Mouse (Mus musculus) B cell, adult 2 months (primary cell): ENCODE measurements around the gene AW822073.
"Not testable (repeated sequence)": the region's sequence is repeated elsewhere in the genome, so short reads cannot be mapped to it uniquely, and the experiment has no call there.

ENCODE experiments used
- DNase-seq, 2 experiments: peaks; one replicate each; pipeline ENCODE4 v3.0.0; 2022

Gene AW822073

DNA sequence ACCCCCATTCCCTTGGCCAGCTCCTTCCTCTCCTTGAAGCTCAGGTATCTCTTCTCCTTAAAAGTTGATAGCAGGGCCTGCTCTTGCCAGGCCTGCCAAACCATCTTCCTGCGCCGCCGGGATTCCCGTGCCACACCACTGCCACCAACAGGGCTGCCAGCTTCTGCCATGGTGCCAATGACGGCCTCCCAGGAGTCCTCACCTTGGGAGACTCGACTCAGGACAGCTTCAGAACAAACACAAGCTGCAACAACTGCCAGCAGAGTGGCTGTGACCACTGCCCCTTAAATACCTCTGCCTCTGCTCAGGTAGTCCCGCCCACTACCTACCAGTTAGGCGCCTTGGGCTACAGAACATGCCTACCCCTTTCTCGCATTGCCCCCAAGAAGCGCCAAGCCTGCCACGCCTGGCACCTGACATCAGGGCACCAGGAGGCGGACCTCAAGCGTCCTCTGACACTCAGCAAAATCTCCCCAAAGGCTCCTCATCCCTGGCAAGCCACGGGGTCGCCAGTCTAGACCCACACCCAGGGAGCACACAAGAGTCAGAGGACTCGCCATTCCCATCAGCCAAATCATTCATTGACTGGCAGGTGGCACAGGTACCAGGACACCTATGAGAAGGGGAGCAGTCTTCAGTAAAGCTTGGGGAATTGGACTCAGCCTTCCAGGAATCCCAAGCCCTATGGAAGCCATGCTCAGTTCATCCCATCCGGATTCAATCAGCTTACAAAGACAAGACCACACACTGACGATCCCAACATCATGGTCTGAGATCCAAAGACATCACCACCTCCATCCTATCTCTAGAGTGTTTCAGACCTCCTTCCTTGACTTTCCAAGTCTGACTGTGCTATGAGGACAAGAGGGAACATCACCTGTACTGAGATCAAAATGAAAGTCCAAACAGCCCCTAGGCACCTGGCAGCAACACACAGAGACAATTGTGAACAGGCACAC, at the start of gene AW822073:
Gene AW822073, minus strand, starts transcription at position 104 of the 959 bp plus-strand sequence.
- DNase-seq: not testable (repeated sequence)

GRCm38 (mm10) chr10:58258466-58258865, 33.7 kb upstream of the AW822073 start:
- DNase-seq: peak in 1 of 2 experiments; percentile 11

DNA sequence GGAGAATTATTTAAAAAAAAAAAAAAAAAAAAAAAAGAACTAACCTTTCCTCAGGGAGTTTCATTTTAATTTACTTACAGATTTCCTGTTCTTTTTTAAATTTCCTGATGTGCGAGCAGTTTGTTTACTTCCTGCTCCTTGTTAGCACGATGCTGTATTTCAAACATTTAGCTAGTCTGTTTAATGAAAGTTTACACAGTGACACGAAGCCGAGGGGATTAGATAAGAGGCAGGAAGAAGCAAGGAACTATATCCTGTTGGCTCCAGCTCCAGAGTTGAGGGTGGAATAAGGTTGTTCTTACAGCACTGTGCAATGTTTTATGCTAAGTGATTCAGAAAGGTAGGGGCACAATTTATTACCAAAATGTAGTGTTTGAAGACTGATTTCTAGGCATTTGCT, 31.2 kb upstream of the AW822073 start:
- no peak for DNase-seq

DNA sequence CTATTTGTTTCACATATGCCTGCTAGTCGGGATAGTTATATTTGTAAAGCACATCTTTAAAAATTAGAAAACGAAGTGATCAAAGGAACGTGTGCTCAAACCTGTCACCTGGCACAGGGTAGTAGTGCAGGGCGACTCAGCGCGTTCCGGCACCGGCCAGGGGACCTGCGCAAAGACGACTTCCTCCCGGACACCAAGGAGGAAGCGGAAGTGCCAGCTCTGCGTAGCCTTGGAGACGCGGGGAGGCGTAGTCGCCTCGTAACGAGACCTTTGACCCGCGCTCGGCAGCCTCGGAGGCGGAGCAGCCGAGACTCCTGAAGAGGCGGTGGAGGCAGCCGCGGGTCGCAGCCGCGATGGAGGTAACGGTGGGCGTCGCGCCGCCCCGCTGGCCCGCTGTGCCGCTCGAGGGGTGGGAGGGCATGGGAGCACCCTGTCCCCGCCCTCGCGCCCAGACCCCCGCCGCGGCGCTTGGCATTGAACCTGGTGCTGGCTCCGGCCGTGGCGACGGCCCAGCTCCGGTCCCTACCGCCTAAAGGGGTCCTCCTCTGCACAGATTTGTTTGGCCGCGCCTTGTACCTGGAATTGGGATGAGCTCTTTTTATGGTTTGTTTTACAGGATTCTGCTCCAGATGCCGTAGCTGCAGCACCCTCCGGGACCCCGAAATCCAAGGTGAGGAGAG, 30.6 kb upstream of the AW822073 start, which contains the start of gene Gcc2:
Gene Gcc2, plus strand, starts transcription at position 285 of the 680 bp plus-strand sequence.
- peak; percentile 93 to 94 for DNase-seq

GRCm38 (mm10) chr10:58254635-58255175, 30.0 kb upstream of the AW822073 start:
- peak in 1 of 2 experiments; percentile 8 for DNase-seq

DNA sequence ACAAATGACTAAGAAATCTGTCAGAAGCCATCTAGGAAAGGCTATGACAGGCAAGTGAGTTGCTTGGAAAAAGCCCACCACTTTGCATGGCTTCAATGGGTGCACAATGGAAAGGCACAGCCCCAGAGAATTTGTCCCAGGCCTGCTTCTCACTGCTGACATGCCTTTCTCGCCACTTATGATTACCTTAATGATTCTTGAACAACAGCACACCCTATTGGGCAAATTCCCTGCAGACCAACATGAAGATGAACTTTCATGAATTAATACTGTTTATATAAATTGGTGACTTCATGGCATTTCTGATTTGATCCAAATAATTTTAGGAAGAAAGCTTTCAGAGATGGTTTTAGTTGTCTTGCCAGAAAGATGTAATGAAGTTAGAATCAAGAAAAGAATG, 24.8 kb upstream of the AW822073 start:
- no peak for DNase-seq

DNA sequence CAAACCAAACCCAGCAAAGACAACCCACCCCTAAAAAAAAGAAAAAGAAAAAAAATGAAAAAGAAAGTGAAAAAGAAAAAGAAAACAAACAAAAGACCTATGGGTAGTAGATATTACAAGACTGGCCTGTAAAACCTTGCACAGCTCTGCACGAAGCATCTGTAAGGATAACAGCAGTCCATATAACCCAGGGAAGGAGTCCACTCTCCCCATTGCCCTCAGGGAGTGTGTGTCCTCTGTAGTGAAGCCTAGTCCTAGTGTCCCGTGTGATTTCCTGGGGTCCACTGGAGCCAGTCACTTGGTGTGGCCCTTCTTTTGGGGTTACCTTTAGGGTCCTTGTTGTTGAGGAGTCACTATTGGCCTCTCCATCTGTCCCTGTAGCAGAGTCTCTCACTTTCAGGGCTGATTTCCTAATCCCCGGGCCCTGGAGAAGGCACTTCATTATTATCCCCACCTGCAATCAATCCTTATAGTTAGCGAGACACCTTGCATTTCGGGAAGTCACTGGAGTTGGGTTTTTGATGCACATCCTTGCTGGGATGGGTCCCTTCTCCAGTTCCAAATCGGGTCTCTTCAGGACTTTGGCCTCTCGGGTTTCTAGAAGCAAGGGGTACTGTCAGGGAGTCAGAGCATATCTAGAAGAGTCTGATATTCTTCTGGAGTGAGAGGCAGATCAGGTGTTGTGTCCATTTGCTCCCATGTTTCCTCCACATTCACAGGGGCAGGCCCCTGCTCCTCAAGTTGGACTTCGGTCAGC, 14.4 kb upstream of the AW822073 start:
- peak; percentile 47 to 51 for DNase-seq

GRCm38 (mm10) chr10:58236613-58237012, 11.9 kb upstream of the AW822073 start, which contains the start of gene Gm4981:
Gene Gm4981 (minus strand): TSS chr10:58236701.
- no peak for DNase-seq

DNA sequence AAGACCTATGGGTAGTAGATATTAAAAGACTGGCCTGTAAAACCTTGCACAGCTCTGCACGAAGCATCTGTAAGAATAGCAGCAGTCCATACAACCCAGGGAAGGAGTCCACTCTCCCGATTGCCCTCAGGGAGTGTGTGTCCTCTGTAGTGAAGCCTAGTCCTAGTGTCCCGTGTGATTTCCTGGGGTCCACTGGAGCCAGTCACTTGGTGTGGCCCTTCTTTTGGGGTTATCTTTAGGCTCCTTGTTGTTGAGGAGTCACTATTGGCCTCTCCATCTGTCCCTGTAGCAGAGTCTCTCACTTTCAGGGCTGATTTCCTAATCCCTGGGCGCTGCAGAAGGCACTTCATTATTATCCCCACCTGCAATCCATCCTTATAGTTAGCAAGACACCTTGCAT, 10.3 kb upstream of the AW822073 start:
- DNase-seq: not testable (repeated sequence)

DNA sequence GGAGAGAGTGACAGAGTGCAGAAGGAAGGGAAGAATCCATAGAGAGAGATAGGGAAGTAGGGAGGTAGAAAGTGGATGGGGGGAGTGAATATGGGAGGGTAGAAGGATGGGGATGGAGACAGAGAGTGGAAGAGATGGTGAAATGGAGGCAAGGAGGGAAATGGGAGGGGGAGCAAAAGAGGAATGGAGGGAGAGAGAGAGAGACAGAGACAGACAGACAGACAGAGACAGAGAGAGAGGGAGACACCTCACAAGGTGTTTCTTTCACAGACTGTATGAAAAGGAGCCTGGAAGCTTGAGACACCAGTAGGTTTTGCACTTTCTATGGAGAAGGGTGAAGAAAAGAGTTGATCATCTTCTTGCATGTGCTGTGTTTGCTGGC, 9.0 kb upstream of the AW822073 start:
- not testable (repeated sequence) for DNase-seq

DNA sequence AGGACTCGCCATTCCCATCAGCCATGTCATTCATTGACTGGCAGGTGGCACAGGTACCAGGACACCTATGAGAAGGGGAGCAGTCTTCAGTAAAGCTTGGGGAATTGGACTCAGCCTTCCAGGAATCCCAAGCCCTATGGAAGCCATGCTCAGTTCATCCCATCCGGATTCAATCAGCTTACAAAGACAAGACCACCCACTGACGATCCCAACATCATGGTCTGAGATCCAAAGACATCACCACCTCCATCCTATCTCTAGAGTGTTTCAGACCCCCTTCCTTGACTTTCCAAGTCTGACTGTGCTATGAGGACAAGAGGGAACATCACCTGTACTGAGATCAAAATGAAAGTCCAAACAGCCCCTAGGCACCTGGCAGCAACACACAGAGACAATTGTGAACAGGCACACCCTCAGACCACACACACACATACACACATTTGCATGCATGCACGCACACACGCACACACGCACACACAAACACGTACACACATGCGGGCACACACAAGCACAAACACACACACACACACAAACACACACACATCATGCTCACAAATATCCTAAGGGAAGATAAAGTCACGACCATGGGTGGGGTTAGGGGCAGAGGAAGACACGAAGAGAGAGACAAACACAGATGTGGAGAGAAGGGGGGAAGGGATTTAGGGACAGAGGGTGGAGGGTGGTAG, 8.5 kb upstream of the AW822073 start:
- peak in 1 of 2 experiments; percentile 37 for DNase-seq

GRCm38 (mm10) chr10:58232641-58232969, 7.9 kb upstream of the AW822073 start, which contains the start of gene Duxf3:
Gene Duxf3 (minus strand): TSS chr10:58232675.
- DNase-seq: not testable (repeated sequence)

GRCm38 (mm10) chr10:58231779-58232640, 7.3 kb upstream of the AW822073 start:
- DNase-seq: peak; percentile 57 to 63

- DNase-seq: peak in 1 of 2 experiments; percentile 31
These were observed 6.4 kb upstream of the AW822073 start for GRCm38 (mm10) chr10:58231088-58231487.

DNA sequence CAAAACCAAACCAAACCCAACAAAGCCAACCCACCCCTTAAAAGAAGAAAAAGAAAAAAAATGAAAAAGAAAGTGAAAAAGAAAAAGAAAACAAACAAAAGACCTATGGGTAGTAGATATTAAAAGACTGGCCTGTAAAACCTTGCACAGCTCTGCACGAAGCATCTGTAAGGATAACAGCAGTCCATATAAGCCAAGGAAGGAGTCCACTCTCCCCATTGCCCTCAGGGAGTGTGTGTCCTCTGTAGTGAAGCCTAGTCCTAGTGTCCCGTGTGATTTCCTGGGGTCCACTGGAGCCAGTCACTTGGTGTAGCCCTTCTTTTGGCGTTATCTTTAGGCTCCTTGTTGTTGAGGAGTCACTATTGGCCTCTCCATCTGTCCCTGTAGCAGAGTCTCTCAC, 5.3 kb upstream of the AW822073 start:
- DNase-seq: not testable (repeated sequence)

DNA sequence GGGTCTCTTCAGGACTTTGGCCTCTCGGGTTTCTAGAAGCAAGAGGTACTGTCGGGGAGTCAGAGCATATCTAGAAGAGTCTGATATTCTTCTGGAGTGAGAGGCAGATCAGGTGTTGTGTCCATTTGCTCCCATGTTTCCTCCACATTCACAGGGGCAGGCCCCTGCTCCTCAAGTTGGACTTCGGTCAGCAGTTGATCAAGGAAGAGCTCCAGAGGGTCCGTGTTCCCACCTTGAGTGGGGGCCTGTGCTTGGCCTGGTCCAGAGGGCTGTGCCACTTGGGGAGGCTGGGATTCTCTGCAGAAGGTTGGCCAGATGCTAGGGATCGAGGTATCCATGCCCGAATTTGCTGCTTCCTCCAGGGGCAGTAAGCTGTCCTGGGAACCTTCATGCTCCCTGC, 3.1 kb upstream of the AW822073 start:
- not testable (repeated sequence) for DNase-seq

DNA sequence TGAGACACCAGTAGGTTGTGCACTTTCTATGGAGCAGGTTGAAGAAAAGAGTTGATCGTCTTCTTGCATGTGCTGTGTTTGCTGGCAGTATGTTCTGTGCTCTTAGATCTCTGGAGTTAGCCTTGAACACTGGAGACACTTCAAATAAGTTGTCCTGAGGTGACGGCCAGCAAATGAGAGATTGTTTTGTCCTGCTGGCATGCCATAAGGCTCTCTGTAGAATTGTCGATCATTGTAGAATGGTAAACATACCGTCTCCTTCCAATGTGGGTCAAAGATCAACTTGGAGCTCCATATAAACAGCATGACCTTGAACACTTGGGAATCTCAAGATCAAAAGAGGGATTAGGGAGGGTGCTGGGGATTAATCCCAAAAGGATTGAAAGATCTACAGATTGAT, 1.6 kb upstream of the AW822073 start:
- not testable (repeated sequence) for DNase-seq

DNA sequence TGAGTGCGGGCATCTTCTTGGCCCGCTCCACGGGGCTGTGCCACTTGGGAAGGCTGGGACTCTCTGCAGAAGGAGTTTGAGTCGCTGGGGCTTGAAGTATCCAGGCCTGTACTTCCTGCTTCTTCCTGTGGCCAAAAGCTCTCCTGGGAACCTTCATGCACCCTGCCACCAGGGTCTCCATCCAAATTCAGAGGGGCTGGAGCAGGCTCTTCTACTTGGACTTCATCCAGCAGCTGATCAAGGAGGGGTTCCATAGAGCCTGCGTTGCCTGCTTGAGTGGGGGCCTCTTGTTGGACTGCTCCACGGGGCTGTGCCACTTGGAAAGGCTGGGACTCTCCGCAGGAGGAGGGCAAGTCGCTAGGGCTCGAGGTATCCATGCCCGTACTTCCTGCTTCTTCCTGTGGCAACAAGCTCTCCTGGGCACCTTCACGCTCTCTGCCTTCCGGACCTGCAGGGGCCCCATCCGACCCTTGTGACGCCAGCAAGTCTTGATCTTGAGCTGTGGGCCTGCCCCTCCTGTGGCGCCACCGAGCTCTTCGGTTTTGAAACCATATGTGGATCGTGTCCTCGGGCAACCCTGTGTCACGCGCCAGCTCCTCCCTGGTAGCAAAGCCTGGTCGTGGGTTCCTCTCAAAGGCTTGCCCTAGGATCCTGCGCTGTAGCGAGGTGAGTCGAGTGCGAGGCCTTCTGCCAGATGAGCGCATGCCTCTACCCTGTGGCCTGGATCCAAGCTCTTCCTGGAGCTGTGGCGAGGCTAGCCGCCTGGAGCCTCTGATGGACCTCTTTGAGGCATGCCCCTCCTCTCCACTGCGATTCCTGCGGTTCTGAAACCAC, 541 bp downstream of the AW822073 start:
- DNase-seq: peak; percentile 50 to 60

DNA sequence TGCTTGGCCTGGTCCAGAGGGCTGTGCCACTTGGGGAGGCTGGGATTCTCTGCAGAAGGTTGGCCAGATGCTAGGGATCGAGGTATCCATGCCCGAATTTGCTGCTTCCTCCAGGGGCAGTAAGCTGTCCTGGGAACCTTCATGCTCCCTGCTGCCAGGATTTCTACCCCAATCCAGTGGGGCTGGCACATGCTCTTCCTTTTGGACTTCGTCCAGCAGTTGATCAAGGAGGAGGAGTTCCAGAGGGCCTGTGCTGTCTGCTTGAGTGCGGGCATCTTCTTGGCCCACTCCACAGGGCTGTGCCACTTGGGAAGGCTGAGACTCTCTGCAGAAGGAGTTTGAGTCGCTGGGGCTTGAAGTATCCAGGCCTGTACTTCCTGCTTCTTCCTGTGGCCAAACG, 1.6 kb downstream of the AW822073 start:
- DNase-seq: not testable (repeated sequence)

- DNase-seq: peak; percentile 19 to 35
These were observed 3.2 kb downstream of the AW822073 start for GRCm38 (mm10) chr10:58221571-58221970.
